Mouse (Mus musculus) WW6 (cell line): ENCODE measurements around the gene Mt3.
"Not testable (repeated sequence)": the region's sequence is repeated elsewhere in the genome, so short reads cannot be mapped to it uniquely, and the experiment has no call there.

Experiments
- DNase-seq: peaks from one replicate; pipeline ENCODE4 v3.0.0-alpha.2; 2013; ENCODE audit warnings: low read depth, low spot score

Gene Mt3

GRCm38 (mm10) chr8:94152513-94153300, at the start of gene Mt3:
Gene Mt3 (plus strand): TSS chr8:94152607.
- DNase-seq, result no peak

- no peak for DNase-seq
Observed at GRCm38 (mm10) chr8:94104146-94104545, 48.3 kb upstream of the Mt3 start.

- DNase-seq, result no peak
Observed at GRCm38 (mm10) chr8:94107871-94108270, 44.5 kb upstream of the Mt3 start.

GRCm38 (mm10) chr8:94109396-94109795, 43.0 kb upstream of the Mt3 start:
- no peak for DNase-seq

GRCm38 (mm10) chr8:94109835-94110234, 42.6 kb upstream of the Mt3 start:
- DNase-seq, result no peak

GRCm38 (mm10) chr8:94110526-94111177, 41.8 kb upstream of the Mt3 start:
- no peak for DNase-seq

GRCm38 (mm10) chr8:94113435-94113834, 39.0 kb upstream of the Mt3 start:
- DNase-seq, result no peak

GRCm38 (mm10) chr8:94113972-94114371, 38.4 kb upstream of the Mt3 start:
- no peak for DNase-seq

- no peak for DNase-seq
Observed at GRCm38 (mm10) chr8:94118776-94119430, 33.5 kb upstream of the Mt3 start.

- no peak for DNase-seq
Observed at GRCm38 (mm10) chr8:94121625-94122024, 30.8 kb upstream of the Mt3 start.

GRCm38 (mm10) chr8:94122711-94123468, 29.5 kb upstream of the Mt3 start:
- no peak for DNase-seq

GRCm38 (mm10) chr8:94127711-94128110, 24.7 kb upstream of the Mt3 start:
- DNase-seq, result no peak

GRCm38 (mm10) chr8:94129133-94129789, 23.1 kb upstream of the Mt3 start:
- DNase-seq, result no peak

- DNase-seq, result no peak
Observed at GRCm38 (mm10) chr8:94130126-94130525, 22.3 kb upstream of the Mt3 start.

- DNase-seq, result no peak
Observed at GRCm38 (mm10) chr8:94132096-94132495, 20.3 kb upstream of the Mt3 start.

- not testable (repeated sequence) for DNase-seq
Observed at GRCm38 (mm10) chr8:94134601-94135000, 17.8 kb upstream of the Mt3 start.

- no peak for DNase-seq
Observed at GRCm38 (mm10) chr8:94135556-94135955, 16.9 kb upstream of the Mt3 start.

GRCm38 (mm10) chr8:94136192-94136591, 16.2 kb upstream of the Mt3 start:
- DNase-seq, result no peak

- DNase-seq, result no peak
Observed at GRCm38 (mm10) chr8:94136933-94137332, 15.5 kb upstream of the Mt3 start, which contains the start of gene Mt4. Gene Mt4 (plus strand): TSS chr8:94137197.

GRCm38 (mm10) chr8:94140266-94140795, 12.1 kb upstream of the Mt3 start:
- DNase-seq, result no peak

GRCm38 (mm10) chr8:94148236-94148635, 4.2 kb upstream of the Mt3 start:
- no peak for DNase-seq
